Mouse (Mus musculus) forebrain, embryonic 11.5 days (tissue): ENCODE measurements around the gene Cpd. TPM values are rescaled to one million over a fixed set of nuclear protein-coding genes. Genes with fewer than 3 reads are reported as not detected.

Experiments
- ATAC-seq: fragments of 200-750 bp; cut with Nextera tagmentation; replicated peaks from 2 replicates; pipeline ENCODE4 v1.8.0; 2017; ENCODE audit warnings: moderate TSS enrichment; ENCODE audit not compliant: low FRiP score
- DNase-seq: peaks from one replicate; pipeline ENCODE4 v3.0.0-alpha.2; 2017; ENCODE audit warnings: low spot score
- H3K27ac ChIP-seq: fragments of 300-500 bp; sonication (generic); 2 replicates; pipeline ENCODE4 v1.5.1; 2014; ENCODE audit warnings: low read depth, low read length
- H3K27me3 ChIP-seq: fragments of 300-500 bp; sonication (generic); 2 replicates; pipeline ENCODE4 v1.6.1; 2014; ENCODE audit warnings: mild to moderate bottlenecking, low read length, mixed read lengths; ENCODE audit not compliant: control insufficient read depth, insufficient read depth
- H3K36me3 ChIP-seq: fragments of 300-500 bp; sonication (generic); 2 replicates; pipeline ENCODE4 v1.6.1; 2014; ENCODE audit warnings: mild to moderate bottlenecking, low read length, moderate library complexity, mixed read lengths; ENCODE audit not compliant: control insufficient read depth, insufficient read depth
- H3K4me1 ChIP-seq: fragments of 300-500 bp; sonication (generic); replicated peaks from 2 replicates; pipeline ENCODE4 v1.6.1; 2014; ENCODE audit warnings: low read length, mixed read lengths; ENCODE audit not compliant: control insufficient read depth, insufficient read depth
- H3K4me2 ChIP-seq: fragments of 300-500 bp; sonication (generic); 2 replicates; pipeline ENCODE4 v1.6.1; 2014; ENCODE audit warnings: low read depth, mild to moderate bottlenecking, low read length, moderate library complexity, mixed read lengths; ENCODE audit not compliant: severe bottlenecking
- H3K4me3 ChIP-seq: fragments of 300-500 bp; sonication (generic); 2 replicates; pipeline ENCODE4 v1.5.1; 2014; ENCODE audit warnings: low read depth, low read length
- H3K9ac ChIP-seq: fragments of 300-500 bp; sonication (generic); 2 replicates; pipeline ENCODE4 v1.6.1; 2014; ENCODE audit warnings: low read length
- H3K9me3 ChIP-seq: fragments of 300-500 bp; sonication (generic); 2 replicates; pipeline ENCODE4 v1.6.1; 2016; ENCODE audit warnings: low read length, mixed read lengths; ENCODE audit not compliant: control insufficient read depth
- WGBS: fragments of 180-500 bp; shearing (Covaris S2); extraction: QIAGEN DNeasy Blood & Tissue Kit; methylation state at CpG from one replicate; pipeline ENCODE4 v1.1.7; 2014; 5-methylcytosine and 5-hydroxymethylcytosine counted together
- polyA plus RNA-seq: library from polyadenylated mRNA; unstranded; fragments of >200 nt; fragmentation: Nextera tagmentation; extraction: Ambion mirVana; gene quantifications from 2 replicates; pipeline ENCODE4 v1.2.1, GENCODE M21; 2014

Gene Cpd
- polyA plus RNA-seq, 1 experiment from 2014 or later = 15.6 TPM

DNA sequence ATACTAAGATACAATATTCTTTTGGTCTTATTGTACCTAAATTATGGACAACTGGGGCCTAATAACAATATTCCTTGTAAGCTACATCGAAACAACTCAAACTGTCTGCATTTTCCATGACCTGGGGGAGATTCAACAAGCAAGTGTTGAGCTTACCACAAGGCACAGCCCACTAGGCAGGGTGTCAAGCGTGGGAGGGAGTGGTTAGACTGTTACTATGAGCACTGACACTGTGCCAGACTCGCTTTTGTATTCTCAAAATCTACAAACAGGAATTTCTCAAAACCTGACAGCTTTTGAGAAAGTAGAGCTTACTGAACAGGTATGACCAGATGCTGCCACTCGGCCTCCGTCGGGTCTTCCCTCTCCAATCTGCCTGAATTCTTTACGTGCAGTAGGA is 55.5 kb downstream of the Cpd start:
- H3K27me3 ChIP-seq = no peaks in the 10 kb centered on the region
- H3K27ac ChIP-seq = no peak overlapping the region
- no peak for DNase-seq
- no peak overlapping the region for H3K9ac ChIP-seq
- H3K9me3 ChIP-seq = no peaks in the 10 kb centered on the region
- WGBS = 93% methylated on average over 7 of the region's 7 CpGs
- no peak for ATAC-seq
- H3K4me2 ChIP-seq = no peak overlapping the region
- no peak overlapping the region for H3K4me3 ChIP-seq
- no peaks in the 10 kb centered on the region; the same call in 1 of the 2 replicates for H3K36me3 ChIP-seq
- H3K4me1 ChIP-seq = no peaks in the 10 kb centered on the region

- Histone ChIP-seq H3K27ac (no peak overlapping the region), H3K27me3 (no peaks in the 10 kb centered on the region), H3K9ac (no peak overlapping the region), H3K4me2 (no peak overlapping the region), H3K9me3 (no peaks in the 10 kb centered on the region), H3K4me3 (no peak overlapping the region), H3K4me1 (no peaks in the 10 kb centered on the region), H3K36me3 (no peaks in the 10 kb centered on the region; the same call in 1 of the 2 replicates)
- ATAC-seq (no peak), DNase-seq (peak; percentile 57)
- WGBS = 100% methylated on average over 1 of the region's 1 CpGs
Observed at GRCm38 (mm10) chr11:76789252-76789651, 57.6 kb downstream of the Cpd start.

- WGBS = 89% methylated on average over 8 of the region's 8 CpGs
- no peaks in the 10 kb centered on the region for H3K27me3 ChIP-seq
- DNase-seq (no peak), ATAC-seq (no peak)
- H3K36me3 ChIP-seq = no peaks in the 10 kb centered on the region
- H3K9me3 ChIP-seq = no peaks in the 10 kb centered on the region
- H3K27ac ChIP-seq = no peak overlapping the region
- H3K4me1 ChIP-seq = no peaks in the 10 kb centered on the region
- no peak overlapping the region for H3K4me3 ChIP-seq
- H3K9ac ChIP-seq = no peak overlapping the region
- H3K4me2 ChIP-seq = no peak overlapping the region
Observed at GRCm38 (mm10) chr11:76775533-76775932, 71.3 kb downstream of the Cpd start.

DNA sequence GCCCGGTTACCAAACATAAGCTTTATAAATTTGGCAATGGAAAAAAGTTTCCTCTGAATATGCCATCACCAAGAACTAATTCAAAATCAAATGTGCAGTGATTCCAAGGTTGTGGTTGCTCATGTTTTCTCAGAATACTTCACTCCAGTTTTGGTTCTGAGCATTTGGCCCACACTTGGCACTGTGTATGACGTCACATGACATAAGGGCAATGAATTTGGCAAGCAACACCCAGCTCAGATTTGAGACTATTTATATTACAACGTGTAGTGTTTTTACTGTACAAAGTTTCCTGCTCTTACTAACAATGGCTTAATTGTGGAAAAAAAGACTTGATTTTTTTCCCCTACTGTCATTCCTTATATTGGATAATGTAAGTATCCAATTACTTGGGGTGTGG is 73.0 kb downstream of the Cpd start:
- H3K27me3 ChIP-seq = no peaks in the 10 kb centered on the region
- 83% methylated on average over 3 of the region's 3 CpGs for WGBS
- H3K9ac ChIP-seq = no peak overlapping the region

GRCm38 (mm10) chr11:76770566-76770965 is 76.3 kb downstream of the Cpd start:
- H3K27ac ChIP-seq = no peak overlapping the region
- no peaks in the 10 kb centered on the region for H3K9me3 ChIP-seq
- no peaks in the 10 kb centered on the region for H3K36me3 ChIP-seq
- no peaks in the 10 kb centered on the region for H3K27me3 ChIP-seq
- no peaks in the 10 kb centered on the region for H3K4me1 ChIP-seq
- DNase-seq = no peak
- no peak overlapping the region for H3K4me2 ChIP-seq
- ATAC-seq = no peak
- no peak overlapping the region for H3K4me3 ChIP-seq
- H3K9ac ChIP-seq = no peak overlapping the region
- 95% methylated on average over 5 of the region's 5 CpGs for WGBS

More for the DNA sequence above, 73.0 kb downstream of the Cpd start:
- Histone ChIP-seq H3K9me3 (no peaks in the 10 kb centered on the region), H3K4me3 (no peak overlapping the region), H3K4me2 (no peak overlapping the region), H3K36me3 (no peaks in the 10 kb centered on the region), H3K4me1 (no peaks in the 10 kb centered on the region), H3K27ac (no peak overlapping the region)
- no peak for DNase-seq
- ATAC-seq = no peak

DNA sequence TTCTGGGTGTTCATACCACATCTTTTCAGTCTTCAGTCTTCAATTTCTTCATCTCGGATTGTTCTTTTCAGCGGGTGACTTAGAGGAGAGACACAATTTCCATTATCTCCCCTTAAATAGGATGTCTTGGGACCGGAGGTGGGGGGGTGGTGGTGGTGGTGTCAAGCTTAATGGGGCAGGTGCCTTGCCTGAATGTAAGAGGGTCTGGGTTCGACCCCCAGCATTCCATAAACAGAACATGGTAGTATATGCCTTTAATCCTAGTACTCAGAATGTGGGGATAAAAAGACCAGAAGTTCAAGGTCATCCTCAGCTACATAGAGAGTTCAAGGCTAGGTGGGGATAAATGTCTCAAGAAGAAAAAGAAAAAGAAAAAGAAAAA is 83.1 kb downstream of the Cpd start:
- no peak for DNase-seq
- no peak overlapping the region for H3K27ac ChIP-seq
- H3K36me3 ChIP-seq = peaks cover 3% of the 10 kb centered on the region; the same call in 1 of the 2 replicates
- H3K27me3 ChIP-seq = no peaks in the 10 kb centered on the region
- no peak overlapping the region; the same call in 1 of the 2 replicates for H3K4me2 ChIP-seq
- 15% methylated on average over 4 of the region's 4 CpGs for WGBS
- no peaks in the 10 kb centered on the region for H3K4me1 ChIP-seq
- H3K9me3 ChIP-seq = no peaks in the 10 kb centered on the region
- peak overlapping the region; percentile 97 for H3K9ac ChIP-seq
- peak; percentile 36; the same call in 1 of the 2 replicates for ATAC-seq
- peak overlapping the region; percentile 93 for H3K4me3 ChIP-seq

DNA sequence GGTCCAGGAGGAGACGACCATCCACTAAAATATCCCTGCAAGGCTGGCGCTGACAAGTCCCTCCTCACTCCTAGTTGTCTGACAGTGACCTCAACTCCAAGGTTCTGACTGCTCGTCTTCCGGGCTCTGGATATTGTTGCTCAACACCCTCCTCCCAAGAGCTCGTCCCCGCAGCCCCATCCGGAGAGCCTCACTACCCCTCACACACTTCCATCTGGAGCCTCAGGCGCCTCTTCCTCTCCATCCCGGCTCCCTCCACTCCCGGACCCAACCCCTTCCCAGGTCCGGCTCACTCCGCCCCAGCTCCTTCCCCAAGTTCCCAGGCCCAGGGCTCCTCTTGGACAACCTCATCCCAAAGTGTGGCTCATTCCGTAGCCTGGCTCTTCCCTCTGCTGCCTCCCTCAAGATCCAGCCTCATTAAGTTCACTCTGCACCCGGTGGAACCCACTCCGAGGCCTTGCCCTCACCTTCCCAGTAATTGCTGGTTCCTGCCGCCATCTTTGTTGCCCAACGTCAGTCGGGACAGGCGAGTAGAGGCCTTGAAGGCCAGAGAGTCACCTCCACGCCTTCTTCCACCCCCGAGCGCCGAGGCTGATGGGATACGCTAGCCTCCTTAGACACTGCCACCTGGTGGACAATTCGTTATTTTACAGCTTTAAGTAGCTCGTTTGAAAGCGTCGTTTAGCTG is 83.6 kb downstream of the Cpd start, which contains the start of gene Gosr1:
Gene Gosr1, minus strand, starts transcription at position 527 of the 688 bp plus-strand sequence.
- H3K9me3 ChIP-seq = no peaks in the 10 kb centered on the region
- peak within 1 kb of the TSS; percentile 93 for H3K4me3 ChIP-seq
- H3K4me2 ChIP-seq = peak within 1 kb of the TSS; percentile 69
- 0 out of 2 replicates have a peak within 1 kb of the TSS, but pooled peaks have one; percentile 15 for H3K27ac ChIP-seq
- no peaks in the 10 kb centered on the region for H3K4me1 ChIP-seq
- peak; percentile 94 for ATAC-seq
- peaks cover 3% of the 10 kb centered on the region; the same call in 1 of the 2 replicates for H3K36me3 ChIP-seq
- no peaks in the 10 kb centered on the region for H3K27me3 ChIP-seq
- peak within 1 kb of the TSS; percentile 97 for H3K9ac ChIP-seq
- under 1% methylated on average over 28 of the region's 28 CpGs for WGBS
- peak; percentile 94 for DNase-seq

GRCm38 (mm10) chr11:76752276-76752675 is 94.5 kb downstream of the Cpd start:
- no peak overlapping the region for H3K9ac ChIP-seq
- no peak overlapping the region for H3K4me3 ChIP-seq
- 92% methylated on average over 3 of the region's 3 CpGs for WGBS
- H3K27me3 ChIP-seq = no peaks in the 10 kb centered on the region
- DNase-seq (no peak), ATAC-seq (no peak)
- no peaks in the 10 kb centered on the region for H3K9me3 ChIP-seq
- peaks cover 14% of the 10 kb centered on the region; the same call in 1 of the 2 replicates for H3K36me3 ChIP-seq
- H3K27ac ChIP-seq = no peak overlapping the region
- H3K4me1 ChIP-seq = no peaks in the 10 kb centered on the region
- no peak overlapping the region for H3K4me2 ChIP-seq

GRCm38 (mm10) chr11:76748819-76749218 is 98.0 kb downstream of the Cpd start:
- Histone ChIP-seq H3K27ac (no peak overlapping the region), H3K27me3 (no peaks in the 10 kb centered on the region), H3K9ac (no peak overlapping the region), H3K4me2 (no peak overlapping the region), H3K4me3 (no peak overlapping the region), H3K36me3 (peaks cover 16% of the 10 kb centered on the region; the same call in 1 of the 2 replicates), H3K4me1 (no peaks in the 10 kb centered on the region), H3K9me3 (no peaks in the 10 kb centered on the region)
- 92% methylated on average over 9 of the region's 9 CpGs for WGBS
- ATAC-seq (no peak), DNase-seq (no peak)
